Mouse (Mus musculus) urinary bladder, postnatal 25 days (tissue): Measurements from ENCODE around the gene Ptch2.

ENCODE experiments used
- DNase-seq: peaks from one replicate; pipeline ENCODE4 v3.0.0; 2022; ENCODE audit warnings: low spot score

The Ptch2 gene

GRCm38 (mm10) chr4:117127991-117128686, 32.3 kb downstream of the Ptch2 start:
- DNase-seq, result no peak

GRCm38 (mm10) chr4:117130790-117131189, 34.9 kb downstream of the Ptch2 start:
- DNase-seq, result no peak

- DNase-seq, result no peak
These were observed 35.3 kb downstream of the Ptch2 start for GRCm38 (mm10) chr4:117131198-117131597.

GRCm38 (mm10) chr4:117131890-117132793, 36.3 kb downstream of the Ptch2 start:
- no peak for DNase-seq

GRCm38 (mm10) chr4:117132794-117133143, 36.9 kb downstream of the Ptch2 start:
- DNase-seq, result no peak

GRCm38 (mm10) chr4:117133366-117133796, 37.5 kb downstream of the Ptch2 start:
- no peak for DNase-seq

- DNase-seq, result peak; percentile 98
These were observed 38.1 kb downstream of the Ptch2 start, which contains the start of gene Plk3 for GRCm38 (mm10) chr4:117133817-117134600. Gene Plk3, minus strand, starts transcription at chr4:117133963.

GRCm38 (mm10) chr4:117134601-117134995, 38.7 kb downstream of the Ptch2 start:
- DNase-seq, result no peak

GRCm38 (mm10) chr4:117136034-117136433, 40.2 kb downstream of the Ptch2 start:
- no peak for DNase-seq

GRCm38 (mm10) chr4:117138295-117139216, 42.7 kb downstream of the Ptch2 start:
- DNase-seq, result no peak

GRCm38 (mm10) chr4:117139217-117139612, 43.3 kb downstream of the Ptch2 start:
- DNase-seq, result no peak

- DNase-seq, result no peak
These were observed 44.7 kb downstream of the Ptch2 start for GRCm38 (mm10) chr4:117140613-117141012.

- DNase-seq, result no peak
These were observed 47.1 kb downstream of the Ptch2 start for GRCm38 (mm10) chr4:117143023-117143422.

GRCm38 (mm10) chr4:117145248-117145647, 49.4 kb downstream of the Ptch2 start:
- DNase-seq, result no peak

- peak; percentile 96 for DNase-seq
These were observed 50.3 kb downstream of the Ptch2 start for GRCm38 (mm10) chr4:117146176-117146575.

- DNase-seq, result no peak
These were observed 52.3 kb downstream of the Ptch2 start for GRCm38 (mm10) chr4:117148047-117148713.

GRCm38 (mm10) chr4:117148815-117149214, 52.9 kb downstream of the Ptch2 start:
- no peak for DNase-seq

GRCm38 (mm10) chr4:117149291-117150211, 53.7 kb downstream of the Ptch2 start:
- DNase-seq, result no peak

GRCm38 (mm10) chr4:117150212-117150733, 54.4 kb downstream of the Ptch2 start:
- no peak for DNase-seq
